Mouse (Mus musculus) thymus, adult 2 months (tissue): ENCODE results near the gene Oscp1.

ENCODE experiments used
- CTCF ChIP-seq: fragments of 200-500 bp; IDR thresholded peaks from 2 replicates; pipeline ENCODE4 v1.5.1; 2012; ENCODE audit warnings: mild to moderate bottlenecking, control low read depth, low read length, moderate library complexity, borderline replicate concordance; ENCODE audit not compliant: control insufficient read depth, poor library complexity, insufficient read depth; ENCODE audit errors: extremely low read depth
- POLR2A ChIP-seq: fragments of 200-500 bp; IDR thresholded peaks from 2 replicates; pipeline ENCODE4 v1.6.1; 2012; ENCODE audit warnings: mild to moderate bottlenecking, low read length, control low read depth, moderate library complexity; ENCODE audit not compliant: control insufficient read depth, poor library complexity, insufficient read depth; ENCODE audit errors: extremely low read depth

GRCm38 (mm10) chr4:126035413-126035812 is 23.0 kb upstream of the Oscp1 start:
- TF ChIP-seq CTCF (no peak), POLR2A (no peak)
